Mouse (Mus musculus) urinary bladder, postnatal 25 days (tissue): Measurements from ENCODE around the gene Igfbp7.
A peak's percentile ranks its signal among the peaks of the same experiment; 100 is the strongest.

Experiments
- DNase-seq: peaks from one replicate; pipeline ENCODE4 v3.0.0; 2022; ENCODE audit warnings: low spot score

The Igfbp7 gene

DNA sequence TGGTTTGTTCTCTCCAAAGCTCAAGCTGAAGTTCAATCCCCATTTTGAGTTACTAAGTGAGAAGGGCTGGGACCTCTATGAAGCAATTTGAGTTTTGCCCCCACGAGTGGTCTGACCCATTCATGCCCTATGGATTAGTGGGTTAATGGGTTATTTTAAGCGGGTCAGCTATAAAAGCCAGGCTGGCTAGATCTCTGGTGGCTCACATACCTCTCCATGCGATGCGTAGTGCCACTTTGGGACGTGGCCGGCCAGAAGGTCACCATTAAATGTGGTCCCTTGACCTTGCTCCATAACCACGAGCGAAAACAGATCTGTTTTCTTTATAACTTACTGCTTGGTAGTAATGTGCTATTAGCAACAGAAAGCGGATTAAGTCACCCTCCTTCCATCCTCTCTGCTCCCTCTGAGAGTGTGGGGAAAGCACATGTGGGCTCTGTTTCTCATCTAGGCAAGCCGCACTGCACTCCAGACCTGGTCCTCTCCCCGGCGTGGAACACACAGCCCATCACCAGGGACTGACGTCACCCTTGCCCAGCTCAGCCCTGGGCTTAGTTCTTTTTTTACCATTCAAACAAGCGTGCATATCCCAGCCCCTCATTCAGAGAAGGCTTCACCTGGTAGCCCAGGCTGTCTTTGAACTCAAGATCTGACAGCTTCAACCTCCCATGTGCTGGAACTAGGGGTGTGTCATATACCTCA is 28.3 kb downstream of the Igfbp7 start:
- DNase-seq, result no peak

DNA sequence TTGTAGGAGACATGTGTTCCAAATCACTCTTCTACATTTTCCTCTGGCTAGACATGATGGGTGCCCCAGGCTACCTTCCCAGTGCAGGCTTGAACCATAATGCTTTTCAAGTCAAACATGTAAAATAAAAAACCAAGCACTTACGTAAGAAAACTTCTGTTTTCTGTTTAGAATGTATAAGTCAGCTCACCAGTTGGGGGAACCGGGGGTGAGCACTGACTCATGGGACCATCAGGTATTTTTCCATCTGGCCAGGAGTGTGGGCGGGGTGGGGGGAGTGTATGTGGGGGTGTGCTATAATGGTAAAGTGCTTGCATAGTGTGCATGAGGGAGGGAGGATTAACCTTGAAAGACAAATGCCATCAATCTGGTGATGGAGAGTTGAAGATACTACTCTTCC is 29.8 kb downstream of the Igfbp7 start:
- no peak for DNase-seq

DNA sequence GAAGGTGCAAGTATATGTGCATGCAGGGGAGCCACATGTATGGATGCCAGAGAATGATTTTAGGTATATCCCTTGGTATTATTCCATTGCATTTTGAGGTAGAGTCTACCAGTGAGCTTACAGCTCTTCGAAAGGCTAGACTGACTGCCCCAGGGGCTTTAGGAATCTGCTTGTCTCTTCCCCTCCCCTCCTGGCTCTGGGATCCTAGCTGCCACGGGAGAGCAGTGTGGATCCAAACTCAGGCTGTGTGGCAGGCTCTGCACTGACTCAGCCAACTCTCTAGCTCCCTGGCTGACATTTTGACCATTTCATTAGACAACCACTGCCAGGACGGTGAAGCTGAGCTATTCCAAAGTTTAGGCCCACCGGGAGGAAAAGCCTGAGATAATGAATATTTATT is 32.3 kb downstream of the Igfbp7 start:
- DNase-seq, result no peak

DNA sequence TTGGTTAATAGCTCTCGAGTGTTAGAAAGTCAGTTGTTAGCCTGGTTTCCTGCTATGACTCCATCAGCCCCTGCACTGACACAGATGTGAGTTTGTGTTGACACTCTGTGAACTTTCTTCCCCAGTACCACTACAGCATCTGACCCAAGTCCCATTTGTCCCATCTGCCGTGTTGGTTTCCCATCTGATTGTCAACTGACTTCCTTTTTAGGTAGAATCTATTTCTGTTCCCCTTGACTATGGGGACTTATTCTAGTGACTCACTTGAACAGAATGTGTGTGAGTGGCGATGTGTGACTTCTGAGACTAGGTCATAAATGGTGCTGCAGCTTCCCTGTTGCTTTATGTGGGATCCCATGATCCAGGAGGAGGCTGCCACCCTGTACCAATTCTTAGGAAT is 32.9 kb downstream of the Igfbp7 start:
- DNase-seq, result no peak

DNA sequence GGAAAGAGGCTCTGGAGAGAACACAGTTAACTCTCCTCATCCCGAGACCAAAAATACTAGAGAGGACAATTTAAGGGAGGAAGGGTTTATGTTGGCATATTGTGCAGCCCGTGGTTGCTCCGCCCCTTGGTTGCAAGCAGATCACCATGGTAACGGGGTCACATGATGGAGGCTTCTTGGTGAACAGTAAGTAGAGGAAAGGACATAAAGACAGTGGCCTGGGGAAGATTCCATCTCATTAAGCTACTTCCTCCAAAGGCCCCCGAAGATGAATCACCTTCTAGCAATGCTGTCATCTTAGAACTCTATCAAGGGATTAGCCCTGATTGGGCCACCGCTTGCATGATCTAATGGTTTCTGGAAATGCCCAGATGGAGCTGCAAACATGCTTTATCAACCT is 35.1 kb downstream of the Igfbp7 start:
- DNase-seq, result no peak

DNA sequence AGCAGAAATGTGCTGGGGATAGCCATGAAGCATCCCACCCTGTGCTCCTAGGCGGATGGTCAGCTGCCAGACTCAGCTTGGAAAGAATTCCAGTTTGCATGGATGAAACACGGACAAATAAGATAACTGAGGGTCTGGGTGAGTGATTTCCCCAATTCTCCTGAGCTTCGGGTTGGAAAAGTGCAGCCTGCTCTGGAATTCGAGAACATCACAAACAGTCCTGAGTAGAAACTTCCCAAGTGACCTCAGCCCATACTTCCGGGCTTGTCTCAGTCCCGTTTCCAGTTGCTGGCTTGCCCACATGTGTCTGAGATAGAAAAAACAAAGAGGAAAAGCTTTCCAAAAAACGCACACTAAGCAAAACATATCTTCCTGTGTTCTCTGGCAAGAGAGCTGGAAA is 35.6 kb downstream of the Igfbp7 start:
- no peak for DNase-seq

DNA sequence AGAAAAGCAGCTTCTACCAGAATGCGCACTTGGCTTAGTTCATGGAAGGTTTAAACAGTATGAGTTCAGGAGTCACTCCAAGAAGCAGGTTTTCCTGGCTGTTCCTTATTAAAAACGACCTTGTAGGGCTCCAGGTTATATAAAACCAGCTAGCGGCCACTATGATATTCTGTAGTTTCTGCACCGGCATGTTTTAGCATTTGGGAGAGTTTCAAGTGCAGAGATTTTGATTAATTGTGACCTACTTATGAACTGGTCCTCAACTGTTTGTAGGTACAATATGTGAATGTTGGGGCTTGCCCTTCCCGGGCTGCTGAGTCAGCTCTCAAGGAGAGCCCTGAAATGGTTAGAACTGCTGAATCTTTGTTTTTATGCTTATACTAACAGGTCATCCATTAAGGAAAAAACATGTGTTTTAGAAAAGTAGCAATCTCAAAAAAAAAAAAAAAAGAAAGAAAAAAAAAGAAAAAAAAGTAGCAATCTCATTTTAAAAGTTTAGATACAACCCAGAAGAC is 37.4 kb downstream of the Igfbp7 start:
- DNase-seq, result no peak

DNA sequence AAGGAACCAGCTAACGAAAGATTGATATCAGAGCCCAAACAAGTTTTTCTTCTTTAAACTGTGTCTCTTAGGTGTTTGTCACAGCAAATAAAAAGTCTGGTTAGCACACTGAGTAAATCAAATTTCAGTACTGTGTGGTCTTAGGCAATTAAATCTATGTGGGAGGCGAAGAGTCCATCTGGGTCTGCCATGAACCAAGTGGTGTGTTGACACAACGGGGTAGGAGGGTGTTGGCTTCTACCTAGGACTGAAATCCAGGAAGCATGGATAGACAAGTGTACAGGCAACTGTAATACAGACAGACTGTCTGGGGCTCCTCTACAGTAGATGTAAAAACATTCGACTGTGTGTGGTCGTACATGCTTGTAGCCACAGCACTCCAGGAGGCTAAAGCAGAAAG is 38.4 kb downstream of the Igfbp7 start:
- no peak for DNase-seq

DNA sequence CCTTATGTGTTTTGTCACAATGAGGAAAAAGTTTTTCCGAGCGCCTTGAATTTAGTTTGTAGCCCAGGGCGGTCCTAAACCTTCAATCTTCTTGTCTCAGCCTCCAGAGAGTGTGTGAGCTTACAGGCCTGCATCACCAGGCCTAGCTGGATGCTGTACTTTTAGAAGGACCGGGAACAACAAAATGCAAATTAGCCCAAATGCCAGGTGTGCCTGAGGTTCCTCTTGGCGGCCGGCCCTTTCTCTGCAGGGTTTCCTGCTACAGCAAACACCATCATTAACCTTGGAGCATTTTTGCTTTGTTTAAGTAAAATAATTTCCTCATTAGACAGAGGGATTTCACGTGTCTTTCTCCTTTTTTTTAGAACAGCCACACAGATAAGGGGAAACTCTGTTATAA is 39.6 kb downstream of the Igfbp7 start:
- DNase-seq, result no peak

DNA sequence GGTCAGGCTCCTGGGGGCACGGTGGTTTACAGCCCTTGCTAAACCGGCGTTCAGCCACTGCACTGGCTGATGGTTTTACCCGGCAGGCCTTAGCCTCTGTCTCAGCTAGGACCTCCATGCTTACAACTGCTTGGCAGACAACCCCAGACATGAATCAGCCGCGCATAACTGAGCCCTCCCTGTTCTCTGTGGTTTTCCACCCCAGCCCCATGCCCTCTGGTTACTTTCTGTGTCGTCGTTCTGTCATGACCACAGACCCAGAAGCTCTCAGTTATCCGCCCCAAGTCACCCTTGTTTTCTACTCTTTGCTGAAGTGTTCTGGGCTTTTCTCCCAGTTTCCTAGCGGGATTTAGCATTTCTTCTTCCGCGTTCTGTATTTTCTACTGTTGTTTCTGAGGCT is 40.2 kb downstream of the Igfbp7 start:
- no peak for DNase-seq

DNA sequence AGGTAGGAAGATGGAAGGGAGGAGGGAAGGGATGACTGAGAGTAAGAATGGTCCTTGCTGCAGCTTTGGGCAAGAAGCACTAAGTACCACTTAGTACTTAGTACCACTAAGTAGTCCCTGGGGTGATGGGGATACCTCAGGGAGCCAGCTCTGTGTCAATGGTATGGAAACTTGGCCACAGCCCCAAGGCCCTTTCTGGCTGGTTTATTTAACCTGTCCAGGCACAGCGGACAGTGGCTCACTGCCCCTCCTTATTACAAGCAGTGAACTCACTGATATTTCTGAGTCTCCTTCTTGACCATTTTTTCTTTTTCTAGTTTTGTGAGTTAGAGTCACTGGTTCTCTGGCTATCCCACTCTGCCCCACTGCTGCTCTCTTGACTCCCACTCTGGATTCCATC is 40.7 kb downstream of the Igfbp7 start:
- no peak for DNase-seq

DNA sequence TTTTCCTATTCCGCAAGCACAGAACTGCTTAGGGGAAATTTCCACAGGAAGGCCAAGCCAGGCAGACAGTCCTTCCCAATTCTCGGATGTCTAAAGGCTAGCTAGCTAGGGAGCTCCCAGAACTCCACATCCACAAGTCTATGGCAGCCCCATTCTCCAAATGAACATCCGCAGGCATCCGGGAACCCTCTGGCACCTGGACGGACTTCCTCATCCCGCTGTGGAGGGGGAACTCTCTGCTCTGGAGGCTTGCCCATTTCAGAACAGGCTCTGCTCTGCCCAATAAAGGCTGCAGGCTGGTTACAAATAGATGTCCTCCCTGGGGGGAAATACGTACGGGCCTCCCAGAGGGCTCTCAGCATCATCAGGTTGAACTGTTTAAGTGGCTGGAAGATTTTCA is 41.5 kb downstream of the Igfbp7 start:
- DNase-seq, result no peak

DNA sequence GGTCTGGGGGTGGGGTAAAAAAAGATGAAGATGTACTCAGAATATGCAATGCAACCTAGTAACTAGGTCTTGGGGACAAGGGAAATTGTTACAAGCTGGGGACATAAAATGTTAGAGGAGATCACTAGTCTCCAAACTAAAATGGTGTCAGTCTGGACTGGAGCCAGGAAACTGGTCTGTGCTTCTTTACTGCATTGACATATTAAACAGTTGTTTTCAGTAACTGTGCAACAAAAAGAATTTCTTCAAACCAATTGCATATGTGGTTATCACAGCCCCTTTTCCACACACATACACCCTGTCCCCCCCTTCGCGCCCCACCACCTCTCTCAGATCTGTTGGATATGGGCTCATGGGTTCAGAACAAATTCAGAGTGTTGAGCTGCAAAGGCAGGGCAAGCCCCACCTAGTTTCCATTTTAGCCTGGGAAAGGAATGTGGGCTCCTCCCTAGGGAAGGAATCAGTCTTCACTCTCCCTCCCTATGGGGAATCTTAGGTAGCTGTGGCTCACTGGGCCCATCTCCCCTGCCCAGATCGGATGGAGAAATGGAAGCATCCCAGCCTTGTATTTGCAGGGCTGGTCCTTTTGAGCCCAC is 43.3 kb downstream of the Igfbp7 start:
- no peak for DNase-seq

DNA sequence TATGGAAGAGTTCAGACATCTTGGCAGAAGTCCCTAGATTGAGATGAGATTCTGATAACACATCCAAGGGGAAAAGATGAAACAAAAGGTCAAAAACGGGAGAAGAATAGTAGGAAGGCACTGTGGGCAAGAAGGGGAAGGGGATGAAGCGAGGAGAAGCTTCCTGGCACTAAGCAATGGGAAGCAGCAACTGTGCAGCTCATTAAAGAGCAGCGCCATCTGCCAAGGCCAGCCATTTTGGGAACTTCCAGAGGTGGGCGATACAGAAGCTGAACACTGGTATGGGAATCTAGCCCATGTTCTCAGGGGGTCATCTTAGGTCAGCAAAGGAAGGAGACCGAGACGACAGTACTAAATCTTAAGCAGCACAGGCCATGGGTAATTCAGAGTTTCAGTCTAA is 44.2 kb downstream of the Igfbp7 start:
- DNase-seq, result no peak

DNA sequence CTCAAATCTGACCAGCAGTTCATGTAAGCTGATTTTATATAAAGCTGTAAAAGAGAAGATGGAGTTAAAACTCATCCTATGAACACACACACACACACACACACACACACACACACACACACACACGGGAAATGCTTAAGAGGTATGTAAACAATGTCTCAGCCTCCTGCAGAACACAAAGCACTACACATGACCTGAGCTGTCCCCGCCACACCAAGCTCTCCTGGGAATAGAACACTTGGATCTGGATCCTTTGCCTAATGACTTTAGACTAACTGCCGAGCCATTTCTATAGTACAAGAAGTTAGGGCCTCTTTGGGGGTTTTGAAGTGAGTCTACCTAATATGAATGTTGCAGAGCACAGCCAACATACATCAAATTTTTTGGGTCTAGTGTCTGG is 45.7 kb downstream of the Igfbp7 start:
- DNase-seq, result no peak

DNA sequence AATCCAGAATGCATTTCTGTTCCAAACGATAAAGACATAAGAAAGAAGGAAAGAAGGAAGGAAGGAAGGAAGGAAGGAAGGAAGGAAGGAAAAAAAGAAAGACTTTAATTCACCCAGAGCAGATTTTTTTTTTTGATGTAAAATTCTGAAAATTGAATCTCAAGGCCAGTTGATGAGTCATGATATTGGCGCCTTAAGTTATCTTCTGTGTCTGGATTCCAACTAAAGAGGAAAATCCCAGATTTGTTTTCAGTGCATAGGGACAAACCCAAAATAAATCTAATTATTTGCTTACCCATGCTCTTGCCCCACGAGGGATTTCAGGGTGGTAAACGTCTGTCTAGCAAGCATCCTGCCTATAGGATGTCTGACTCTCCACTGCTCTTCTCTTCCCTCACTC is 46.8 kb downstream of the Igfbp7 start:
- no peak for DNase-seq

DNA sequence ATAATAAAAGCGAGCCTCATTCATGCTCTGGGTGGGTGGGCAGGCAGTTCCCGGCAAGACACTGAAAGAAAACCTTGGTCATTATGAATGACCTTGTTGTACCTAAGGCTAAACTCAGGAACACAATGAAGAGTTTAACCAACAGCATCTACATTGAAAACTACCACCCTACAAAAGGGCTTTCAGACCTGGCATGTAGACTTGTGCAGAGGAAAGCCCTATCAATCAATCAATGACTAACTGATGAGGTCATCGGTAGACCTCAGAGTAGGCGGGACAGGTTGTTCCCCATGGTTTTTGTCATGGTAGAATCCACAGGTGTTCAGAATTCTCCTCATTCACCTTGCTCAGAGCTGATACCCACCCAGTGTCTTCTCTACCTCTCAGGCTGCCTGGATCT is 47.9 kb downstream of the Igfbp7 start:
- no peak for DNase-seq

DNA sequence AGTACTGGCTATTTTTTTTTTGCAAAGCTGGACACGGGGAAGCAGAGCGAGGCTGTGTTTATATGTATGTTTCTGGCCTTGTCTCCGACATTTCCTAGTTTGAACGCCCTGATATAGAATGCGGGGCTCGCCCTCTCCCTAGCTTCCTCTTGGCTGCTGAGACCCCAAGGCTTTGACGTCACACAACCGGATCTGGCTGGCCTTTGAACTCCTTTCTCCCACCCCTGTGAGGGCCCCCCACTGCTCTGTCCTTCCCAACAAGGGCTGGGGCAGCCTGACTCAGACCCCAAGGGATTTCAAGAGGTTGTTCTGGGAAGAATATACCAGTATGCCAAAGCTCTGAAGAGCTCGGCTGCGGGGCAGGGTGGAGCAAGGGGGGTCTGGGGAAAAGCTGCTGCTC is 49.5 kb downstream of the Igfbp7 start:
- DNase-seq, result no peak

DNA sequence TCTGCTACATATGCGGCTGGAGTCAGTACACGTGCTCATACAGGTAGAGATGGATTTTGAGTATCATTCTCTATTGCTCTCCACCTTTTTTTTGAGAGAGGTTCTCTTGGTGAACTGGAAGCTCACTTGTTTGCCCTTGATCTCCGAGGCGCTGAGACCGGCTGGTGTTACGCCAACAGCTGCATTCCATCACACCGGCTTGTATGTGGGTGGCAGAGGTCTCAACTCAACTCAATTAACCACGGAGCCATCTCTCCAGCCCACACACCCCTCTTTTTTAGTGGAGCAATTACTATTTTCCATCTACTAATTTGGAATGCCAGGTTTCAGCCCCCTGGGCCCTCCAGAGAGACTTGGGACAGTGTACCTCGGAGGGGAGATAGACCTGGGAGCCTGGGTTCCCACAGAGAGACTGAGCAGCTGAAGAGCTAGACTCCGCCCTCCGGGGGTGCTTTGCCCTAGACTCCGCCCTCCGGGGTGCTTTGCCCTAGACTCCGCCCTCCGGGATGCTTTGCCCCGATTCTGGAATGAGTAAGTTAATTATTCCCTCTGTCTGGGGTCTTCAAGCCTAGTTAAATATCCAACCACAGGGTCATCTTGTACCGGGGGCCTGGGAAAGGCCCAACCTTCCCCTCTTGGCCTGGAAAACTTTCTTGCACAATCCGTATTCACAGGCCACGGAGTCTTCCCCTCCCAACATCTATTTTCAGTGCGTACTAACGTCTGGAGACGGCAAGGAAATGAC is 50.3 kb downstream of the Igfbp7 start:
- DNase-seq, result peak; percentile 65

DNA sequence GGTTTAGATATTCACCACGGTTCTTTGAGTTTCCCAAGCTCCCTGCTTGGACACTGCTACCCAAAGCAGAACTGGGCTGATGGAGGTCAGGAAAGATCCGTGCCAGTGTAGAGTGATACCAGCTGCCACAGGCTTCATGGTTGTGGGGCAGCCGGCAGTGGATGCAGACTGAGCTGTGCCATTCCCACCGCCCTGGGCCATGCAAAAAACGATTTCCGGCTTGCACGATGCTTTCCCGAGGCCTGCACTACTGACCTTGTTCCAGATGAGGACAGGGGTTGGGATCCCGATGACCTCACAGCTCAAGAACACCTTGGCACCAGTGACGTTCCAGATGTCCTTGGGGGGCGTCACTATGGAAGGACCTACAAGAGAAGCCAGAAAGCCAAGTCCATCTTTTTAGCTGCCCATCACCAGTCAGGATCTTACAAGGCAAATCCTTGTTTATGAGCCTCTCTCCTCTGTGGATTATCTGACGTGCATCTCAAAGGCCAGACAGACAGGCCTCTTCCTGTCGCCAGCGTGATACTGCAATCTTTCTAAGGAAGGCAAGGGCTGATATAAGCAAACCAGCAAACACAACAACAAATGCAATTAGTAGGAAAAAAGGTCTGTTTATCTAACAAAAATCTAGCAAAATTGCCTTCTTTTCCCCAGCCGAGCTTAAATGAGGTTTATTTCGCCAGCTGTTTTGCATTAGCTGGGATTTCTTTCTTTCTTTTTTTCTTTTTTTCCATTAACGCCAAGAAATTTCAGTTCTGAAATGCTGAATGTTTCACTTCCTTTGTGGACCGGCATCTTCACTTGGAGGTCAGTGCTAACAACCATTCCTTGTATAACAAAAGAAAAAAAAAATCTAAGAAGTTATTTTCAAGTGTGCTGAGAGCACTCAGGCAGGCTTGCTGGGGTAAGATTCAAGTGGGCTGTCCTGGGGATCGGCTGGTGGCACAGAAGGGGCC is 52.3 kb downstream of the Igfbp7 start:
- DNase-seq, result no peak

DNA sequence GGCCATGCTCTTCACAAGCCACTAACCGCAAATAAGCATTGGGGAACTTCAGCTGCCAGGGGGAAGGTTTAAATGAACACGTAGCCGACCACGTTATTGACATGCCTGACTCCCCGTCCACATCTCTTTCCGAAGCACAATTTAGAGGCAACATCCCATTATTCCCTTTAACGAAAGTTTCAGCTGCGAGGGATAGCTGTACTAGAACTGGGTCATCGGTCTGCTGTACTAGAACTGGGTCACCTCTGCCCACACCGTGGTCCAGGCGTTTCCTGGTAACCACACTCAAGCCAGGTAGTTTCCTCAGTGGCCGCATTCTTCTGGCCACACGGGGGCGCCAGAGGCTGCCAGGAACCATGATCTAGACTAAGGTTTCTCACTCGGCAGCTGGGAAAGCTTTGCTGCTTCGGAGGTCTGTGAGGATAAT is 53.5 kb downstream of the Igfbp7 start:
- DNase-seq, result peak; percentile 88

DNA sequence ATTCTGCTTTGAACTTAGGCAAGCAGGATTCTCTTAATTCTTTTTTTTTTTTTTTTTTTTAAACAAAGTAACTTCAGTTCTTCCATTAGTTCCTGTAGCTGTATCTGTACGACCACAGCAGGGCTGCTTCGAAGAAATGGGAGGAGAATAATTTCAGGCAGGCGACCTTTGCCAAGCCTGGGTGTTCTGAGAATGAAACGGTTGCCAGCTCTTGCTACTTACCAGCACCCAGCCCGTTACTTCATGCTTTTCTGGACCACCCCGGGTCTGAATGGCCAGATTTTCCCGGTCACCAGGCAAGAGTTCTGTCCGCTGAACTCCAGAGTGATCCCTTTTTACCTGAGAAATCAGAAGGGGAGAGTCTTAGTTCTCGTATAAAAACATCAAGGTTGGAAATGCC is 56.1 kb downstream of the Igfbp7 start:
- DNase-seq, result no peak
